Mouse (Mus musculus): ENCODE results near the gene Gm5415. TPM values are rescaled to one million over a fixed set of nuclear protein-coding genes. Genes with fewer than 3 reads are reported as not detected.
"Not testable (repeated sequence)": the region's sequence is repeated elsewhere in the genome, so short reads cannot be mapped to it uniquely, and the experiment has no call there.

The Gm5415 gene
- polyA plus RNA-seq (2014; fragmentation: Nextera tagmentation; extraction: Ambion mirVana) = 0.11 TPM in 2 replicates

- not testable (repeated sequence) for H3K9ac ChIP-seq (ENCODE audit: low read length); H3K4me1 ChIP-seq (ENCODE audit: control insufficient read depth, insufficient read depth, low read length); ATAC-seq (ENCODE audit: insufficient read depth, low FRiP score, low TSS enrichment); H3K27ac ChIP-seq (ENCODE audit: low read depth, low read length); H3K4me3 ChIP-seq (ENCODE audit: low read depth, low read length); H3K36me3 ChIP-seq (ENCODE audit: control insufficient read depth, insufficient read depth, low read length); H3K9me3 ChIP-seq (ENCODE audit: control insufficient read depth, low read length); H3K27me3 ChIP-seq (ENCODE audit: control insufficient read depth, insufficient read depth, low read length); H3K4me2 ChIP-seq (ENCODE audit: low read depth); DNase-seq (ENCODE audit: low spot score)
- 84% methylated on average over 2 of the region's 7 CpGs for WGBS
These were observed at the start of gene Gm5415 for GRCm38 (mm10) chr1:32547194-32547593. TSS of gene Gm5415 (minus strand) at chr1:32547294.

GRCm38 (mm10) chr1:32568901-32569300 lies 21.8 kb upstream of the Gm5415 start:
- Histone ChIP-seq H3K4me3 (ENCODE audit: low read depth, low read length) (no peak overlapping the region), H3K36me3 (ENCODE audit: control insufficient read depth, insufficient read depth, low read length) (no peaks in the 10 kb centered on the region), H3K4me2 (ENCODE audit: low read depth) (no peak overlapping the region), H3K27me3 (ENCODE audit: control insufficient read depth, insufficient read depth, low read length) (no peaks in the 10 kb centered on the region), H3K27ac (ENCODE audit: low read depth, low read length) (no peak overlapping the region), H3K9ac (ENCODE audit: low read length) (no peak overlapping the region), H3K9me3 (ENCODE audit: control insufficient read depth, low read length) (no peaks in the 10 kb centered on the region), H3K4me1 (ENCODE audit: control insufficient read depth, insufficient read depth, low read length) (no peaks in the 10 kb centered on the region)
- WGBS = 90% methylated on average over 2 of the region's 2 CpGs
- DNase-seq (ENCODE audit: low spot score) = no peak
- ATAC-seq (ENCODE audit: insufficient read depth, low FRiP score, low TSS enrichment) = no peak

- no peaks in the 10 kb centered on the region for H3K4me1 ChIP-seq (ENCODE audit: control insufficient read depth, insufficient read depth, low read length)
These were observed 6.8 kb upstream of the Gm5415 start for GRCm38 (mm10) chr1:32553925-32554324.

GRCm38 (mm10) chr1:32553459-32553858 lies 6.4 kb upstream of the Gm5415 start:
- Histone ChIP-seq H3K9ac (ENCODE audit: low read length) (no peak overlapping the region), H3K27me3 (ENCODE audit: control insufficient read depth, insufficient read depth, low read length) (no peaks in the 10 kb centered on the region), H3K4me1 (ENCODE audit: control insufficient read depth, insufficient read depth, low read length) (no peaks in the 10 kb centered on the region), H3K4me2 (ENCODE audit: low read depth) (no peak overlapping the region), H3K27ac (ENCODE audit: low read depth, low read length) (no peak overlapping the region), H3K36me3 (ENCODE audit: control insufficient read depth, insufficient read depth, low read length) (no peaks in the 10 kb centered on the region), H3K9me3 (ENCODE audit: control insufficient read depth, low read length) (no peaks in the 10 kb centered on the region), H3K4me3 (ENCODE audit: low read depth, low read length) (no peak overlapping the region)
- DNase-seq (ENCODE audit: low spot score) = no peak
- 90% methylated on average over 3 of the region's 3 CpGs for WGBS
- no peak for ATAC-seq (ENCODE audit: insufficient read depth, low FRiP score, low TSS enrichment)

More at GRCm38 (mm10) chr1:32553925-32554324, 6.8 kb upstream of the Gm5415 start:
- Histone ChIP-seq H3K4me3 (ENCODE audit: low read depth, low read length) (no peak overlapping the region), H3K9me3 (ENCODE audit: control insufficient read depth, low read length) (no peaks in the 10 kb centered on the region), H3K4me2 (ENCODE audit: low read depth) (no peak overlapping the region), H3K27ac (ENCODE audit: low read depth, low read length) (no peak overlapping the region), H3K27me3 (ENCODE audit: control insufficient read depth, insufficient read depth, low read length) (no peaks in the 10 kb centered on the region), H3K36me3 (ENCODE audit: control insufficient read depth, insufficient read depth, low read length) (no peaks in the 10 kb centered on the region), H3K9ac (ENCODE audit: low read length) (no peak overlapping the region)
- DNase-seq (ENCODE audit: low spot score) (no peak), ATAC-seq (ENCODE audit: insufficient read depth, low FRiP score, low TSS enrichment) (no peak)
- 65% methylated on average over 4 of the region's 4 CpGs for WGBS

- no peak for ATAC-seq (ENCODE audit: insufficient read depth, low FRiP score, low TSS enrichment)
- DNase-seq (ENCODE audit: low spot score) = no peak
- no peaks in the 10 kb centered on the region for H3K9me3 ChIP-seq (ENCODE audit: control insufficient read depth, low read length)
- H3K27ac ChIP-seq (ENCODE audit: low read depth, low read length) = no peak overlapping the region
- H3K36me3 ChIP-seq (ENCODE audit: control insufficient read depth, insufficient read depth, low read length) = no peaks in the 10 kb centered on the region
- H3K4me3 ChIP-seq (ENCODE audit: low read depth, low read length) = no peak overlapping the region
- no peaks in the 10 kb centered on the region for H3K4me1 ChIP-seq (ENCODE audit: control insufficient read depth, insufficient read depth, low read length)
- no peaks in the 10 kb centered on the region for H3K27me3 ChIP-seq (ENCODE audit: control insufficient read depth, insufficient read depth, low read length)
- no peak overlapping the region for H3K4me2 ChIP-seq (ENCODE audit: low read depth)
- WGBS = 93% methylated on average over 6 of the region's 6 CpGs
- H3K9ac ChIP-seq (ENCODE audit: low read length) = no peak overlapping the region
These were observed 43.7 kb downstream of the Gm5415 start for GRCm38 (mm10) chr1:32503381-32503780.

Measured in neural tube, embryonic 11.5 days (tissue).